Mouse (Mus musculus) MEL (cell line): ENCODE measurements around the gene Plekhb2. TPM values are rescaled to one million over a fixed set of nuclear protein-coding genes. Genes with fewer than 3 reads are reported as not detected.

Source experiments
- DNase-seq: peaks from one replicate; pipeline ENCODE4 v3.0.0; 2011; ENCODE audit warnings: low read depth, low spot score
- H3K27ac ChIP-seq: 2 replicates; pipeline ENCODE4 v1.5.1; 2012; ENCODE audit warnings: low read depth, mild to moderate bottlenecking, control low read depth, low read length, moderate library complexity; ENCODE audit not compliant: control insufficient read depth
- H3K27me3 ChIP-seq, 2 experiments: fragments of 150-350 bp in 1 of 2; sonication (generic) in 1 of 2; 2 replicates each; pipeline ENCODE4 v1.6.1; 2012; ENCODE audit warnings: low read length in 2 of 2, mild to moderate bottlenecking in 2 of 2, improper control_type of control experiment in 1 of 2, moderate library complexity in 1 of 2; ENCODE audit not compliant: insufficient read depth in 2 of 2, control insufficient read depth in 1 of 2
- H3K36me3 ChIP-seq, 2 experiments: 2 replicates each; pipeline ENCODE4 v1.6.1; 2012 to 2014; ENCODE audit warnings: low read length in 2 of 2, improper control_type of control experiment in 1 of 2, inconsistent platforms in 1 of 2, mild to moderate bottlenecking in 1 of 2; ENCODE audit not compliant: insufficient read depth in 2 of 2, control insufficient read depth in 1 of 2
- H3K4me1 ChIP-seq, 2 experiments: fragments of 150-350 bp in 1 of 2; sonication (generic) in 1 of 2; 2 replicates each; pipeline ENCODE4 v1.6.1; 2012; ENCODE audit warnings: low read length in 2 of 2, improper control_type of control experiment in 1 of 2, mild to moderate bottlenecking in 1 of 2; ENCODE audit not compliant: insufficient read depth in 2 of 2, control insufficient read depth in 1 of 2
- H3K4me3 ChIP-seq, 2 experiments: fragments of 150-350 bp in 1 of 2; sonication (generic) in 1 of 2; 2 replicates each; pipeline ENCODE4 v1.5.1; 2012; ENCODE audit warnings: low read depth in 2 of 2, low read length in 2 of 2, mild to moderate bottlenecking in 2 of 2, moderate library complexity in 2 of 2, control low read depth in 1 of 2, improper control_type of control experiment in 1 of 2; ENCODE audit not compliant: control insufficient read depth in 1 of 2, insufficient read depth in 1 of 2
- H3K79me2 ChIP-seq: 2 replicates; pipeline ENCODE4 v1.6.1; 2012; ENCODE audit warnings: mild to moderate bottlenecking, low read length, moderate library complexity; ENCODE audit not compliant: control insufficient read depth, poor library complexity, insufficient read depth
- H3K9ac ChIP-seq: 2 replicates; pipeline ENCODE4 v1.6.1; 2012; ENCODE audit warnings: low read depth, mild to moderate bottlenecking, control low read depth, low read length, moderate library complexity; ENCODE audit not compliant: control insufficient read depth, poor library complexity, severe bottlenecking
- H3K9me3 ChIP-seq: fragments of 150-350 bp; sonication (generic); replicated peaks from 2 replicates; pipeline ENCODE4 v1.6.1; 2012; ENCODE audit warnings: mild to moderate bottlenecking, low read length, improper control_type of control experiment, moderate library complexity; ENCODE audit not compliant: insufficient read depth
- BHLHE40 ChIP-seq: IDR thresholded peaks from 2 replicates; pipeline ENCODE4 v1.6.1; 2012; ENCODE audit warnings: low read depth, mild to moderate bottlenecking, inconsistent platforms, low read length, improper control_type of control experiment, borderline replicate concordance
- CHD1 ChIP-seq: IDR thresholded peaks from 2 replicates; pipeline ENCODE4 v1.6.1; 2012; ENCODE audit warnings: low read depth, mild to moderate bottlenecking, inconsistent platforms, low read length, improper control_type of control experiment
- CHD2 ChIP-seq: IDR thresholded peaks from 2 replicates; pipeline ENCODE4 v1.6.1; 2011; ENCODE audit warnings: low read length, improper control_type of control experiment
- E2F4 ChIP-seq: IDR thresholded peaks from 2 replicates; pipeline ENCODE4 v1.6.1; 2011; ENCODE audit warnings: low read depth, low read length, improper control_type of control experiment, borderline replicate concordance
- ELF1 ChIP-seq: IDR thresholded peaks from 2 replicates; pipeline ENCODE4 v1.6.1; 2014; ENCODE audit warnings: low read depth, mild to moderate bottlenecking, inconsistent platforms, low read length, improper control_type of control experiment, moderate library complexity
- EP300 ChIP-seq, 2 experiments: IDR thresholded peaks; 2 replicates each; pipeline ENCODE4 v1.6.1; 2011; ENCODE audit warnings: improper control_type of control experiment in 2 of 2, low read length in 2 of 2, low read depth in 1 of 2, mild to moderate bottlenecking in 1 of 2
- ETS1 ChIP-seq: IDR thresholded peaks from 2 replicates; pipeline ENCODE4 v1.6.1; 2012; ENCODE audit warnings: low read depth, mild to moderate bottlenecking, inconsistent platforms, low read length, improper control_type of control experiment, moderate library complexity
- GATA1 ChIP-seq: IDR thresholded peaks from 2 replicates; pipeline ENCODE4 v1.6.1; 2011; ENCODE audit warnings: low read depth, low read length, improper control_type of control experiment
- HCFC1 ChIP-seq: IDR thresholded peaks from 2 replicates; pipeline ENCODE4 v1.6.1; 2012; ENCODE audit warnings: low read depth, mild to moderate bottlenecking, inconsistent platforms, low read length, improper control_type of control experiment, moderate library complexity
- MAFK ChIP-seq: IDR thresholded peaks from 2 replicates; pipeline ENCODE4 v1.6.1; 2011; ENCODE audit warnings: low read depth, mild to moderate bottlenecking, low read length, improper control_type of control experiment, borderline replicate concordance
- MAX ChIP-seq: IDR thresholded peaks from 2 replicates; pipeline ENCODE4 v1.6.1; 2011; ENCODE audit warnings: low read length, improper control_type of control experiment
- MEF2A ChIP-seq: IDR thresholded peaks from 2 replicates; pipeline ENCODE4 v1.6.1; 2014; ENCODE audit warnings: low read depth, mild to moderate bottlenecking, inconsistent platforms, low read length, improper control_type of control experiment; ENCODE audit not compliant: poor library complexity, insufficient replicate concordance, severe bottlenecking; ENCODE audit errors: extremely low read depth
- MXI1 ChIP-seq: IDR thresholded peaks from 2 replicates; pipeline ENCODE4 v1.6.1; 2011; ENCODE audit warnings: mild to moderate bottlenecking, low read depth, low read length, improper control_type of control experiment
- MYC ChIP-seq: IDR thresholded peaks from 2 replicates; pipeline ENCODE4 v1.6.1; 2011; ENCODE audit warnings: low read depth, mild to moderate bottlenecking, low read length, improper control_type of control experiment, moderate library complexity
- NELFE ChIP-seq: IDR thresholded peaks from 2 replicates; pipeline ENCODE4 v1.6.1; 2011; ENCODE audit warnings: low read depth, low read length, improper control_type of control experiment
- POLR2AphosphoS2 ChIP-seq: IDR thresholded peaks from 2 replicates; pipeline ENCODE4 v1.6.1; 2011; ENCODE audit warnings: low read length, improper control_type of control experiment
- POLR2AphosphoS5 ChIP-seq: IDR thresholded peaks from 2 replicates; pipeline ENCODE4 v1.6.1; 2012; ENCODE audit warnings: low read depth, borderline replicate concordance, mild to moderate bottlenecking, inconsistent platforms, low read length, moderate library complexity, mixed read lengths
- SMC3 ChIP-seq: IDR thresholded peaks from 2 replicates; pipeline ENCODE4 v1.6.1; 2011; ENCODE audit warnings: low read depth, low read length, improper control_type of control experiment
- TCF12 ChIP-seq: IDR thresholded peaks from 2 replicates; pipeline ENCODE4 v1.6.1; 2014; ENCODE audit warnings: low read depth, mild to moderate bottlenecking, inconsistent platforms, low read length, improper control_type of control experiment, moderate library complexity
- USF2 ChIP-seq, 2 experiments: IDR thresholded peaks; 2 replicates each; pipeline ENCODE4 v1.6.1; 2011 to 2012; ENCODE audit warnings: improper control_type of control experiment in 2 of 2, low read length in 2 of 2, borderline replicate concordance in 1 of 2, inconsistent platforms in 1 of 2, low read depth in 1 of 2, mild to moderate bottlenecking in 1 of 2; ENCODE audit not compliant: insufficient read depth in 1 of 2
- ZC3H11A ChIP-seq: IDR thresholded peaks from 2 replicates; pipeline ENCODE4 v1.6.1; 2012; ENCODE audit warnings: low read depth, mild to moderate bottlenecking, inconsistent platforms, low read length, improper control_type of control experiment
- ZKSCAN1 ChIP-seq: IDR thresholded peaks from 2 replicates; pipeline ENCODE4 v1.6.1; 2012; ENCODE audit warnings: low read depth, mild to moderate bottlenecking, inconsistent platforms, low read length, improper control_type of control experiment, moderate library complexity
- ZMIZ1 ChIP-seq: IDR thresholded peaks from 2 replicates; pipeline ENCODE4 v1.6.1; 2012; ENCODE audit warnings: low read depth, mild to moderate bottlenecking, inconsistent platforms, low read length, improper control_type of control experiment, moderate library complexity
- ZNF384 ChIP-seq: IDR thresholded peaks from 2 replicates; pipeline ENCODE4 v1.6.1; 2012; ENCODE audit warnings: low read depth, mild to moderate bottlenecking, inconsistent platforms, low read length, improper control_type of control experiment
- polyA plus RNA-seq, 2 experiments: library from polyadenylated mRNA; stranded (reverse) in 1 of 2; unstranded in 1 of 2; fragments of >175 nt in 1 of 2; fragments of >200 nt in 1 of 2; gene quantifications; 2 replicates each; pipeline versions ENCODE4 v1.2.1 to v1.2.4; 2012; ENCODE audit warnings: low replicate concordance in 2 of 2, low read depth in 1 of 2; ENCODE audit not compliant: insufficient read length in 2 of 2, insufficient read depth in 1 of 2, missing spikeins in 1 of 2
- total RNA-seq: library from RNA; depleted of rRNA; stranded (reverse); fragments of 300-350 nt; gene quantifications from 2 replicates; pipeline ENCODE4 v1.2.3, GENCODE M21; 2012

The Plekhb2 gene
- total and polyA plus RNA-seq, 3 experiments: 16.8 to 22.2 TPM; not detected in 1

- Histone ChIP-seq H3K27ac (no peak overlapping the region), H3K4me1 (peaks cover 0 to 8% of the 10 kb centered on the region in 2 experiments; a peak in 2 of 4 replicates), H3K36me3 (peaks cover 0 to 5% of the 10 kb centered on the region in 2 experiments; a peak in 2 of 4 replicates), H3K4me3 (no peak overlapping the region), H3K79me2 (no peaks in the 10 kb centered on the region), H3K9ac (no peak overlapping the region), H3K27me3 (no peaks in the 10 kb centered on the region), H3K9me3 (no peaks in the 10 kb centered on the region)
- DNase-seq: no peak
- no peak for TF ChIP-seq CHD2
- no peak for TF ChIP-seq USF2 (IDR thresholded peaks at IDR 0.05; ENCODE audit: borderline replicate concordance in 1 of 2, insufficient read depth in 1 of 2, low read depth in 1 of 2, low read length in 2 of 2)
- TF ChIP-seq ZMIZ1: no peak
- TF ChIP-seq EP300 (IDR thresholded peaks at IDR 0.05; ENCODE audit: low read depth in 1 of 2, low read length in 2 of 2): no peak
- TF ChIP-seq POLR2AphosphoS2: no peak
- TF ChIP-seq MEF2A: no peak
- no peak for TF ChIP-seq MAX
- TF ChIP-seq POLR2AphosphoS5: no peak
- no peak for TF ChIP-seq SMC3
- no peak for TF ChIP-seq GATA1
- no peak for TF ChIP-seq HCFC1
- no peak for TF ChIP-seq CHD1
- no peak for TF ChIP-seq ZC3H11A
- no peak for TF ChIP-seq ZKSCAN1
- no peak for TF ChIP-seq MXI1
- TF ChIP-seq BHLHE40: no peak
Observed at GRCm38 (mm10) chr1:34860205-34860604, 10.4 kb downstream of the Plekhb2 start.

- Histone ChIP-seq H3K9me3 (no peaks in the 10 kb centered on the region), H3K27me3 (no peaks in the 10 kb centered on the region), H3K27ac (no peak overlapping the region), H3K4me3 (no peak overlapping the region), H3K36me3 (peaks cover 0 to 7% of the 10 kb centered on the region in 2 experiments; a peak in 1 of 4 replicates), H3K4me1 (peaks cover 0 to 10% of the 10 kb centered on the region in 2 experiments; a peak in 2 of 4 replicates), H3K79me2 (no peaks in the 10 kb centered on the region), H3K9ac (no peak overlapping the region)
- no peak for TF ChIP-seq MXI1
- no peak for TF ChIP-seq POLR2AphosphoS5
- no peak for TF ChIP-seq NELFE
- no peak for TF ChIP-seq HCFC1
- TF ChIP-seq ETS1: no peak
- TF ChIP-seq ZKSCAN1: no peak
- TF ChIP-seq ZC3H11A: no peak
- TF ChIP-seq E2F4: no peak
- no peak for TF ChIP-seq MAX
- no peak for TF ChIP-seq ZNF384
- TF ChIP-seq TCF12: no peak
- TF ChIP-seq EP300 (IDR thresholded peaks at IDR 0.05; ENCODE audit: low read depth in 1 of 2, low read length in 2 of 2): no peak
- TF ChIP-seq MAFK: no peak
- no peak for TF ChIP-seq MYC
- no peak for TF ChIP-seq USF2 (IDR thresholded peaks at IDR 0.05; ENCODE audit: borderline replicate concordance in 1 of 2, insufficient read depth in 1 of 2, low read depth in 1 of 2, low read length in 2 of 2)
- no peak for TF ChIP-seq ELF1
- DNase-seq: no peak
Observed at GRCm38 (mm10) chr1:34862877-34863276, 13.1 kb downstream of the Plekhb2 start.
